Mouse (Mus musculus): ENCODE measurements at regions not wholly inside any gene's neighbourhood (a gene's known extent, or its start where the extent isn't known, plus 50 kb on each side); places are given as distances from the start of the nearest gene placed in this dataset.

- Histone ChIP-seq H3K27ac (no peak overlapping the region), H3K4me2 (no peak overlapping the region), H3K9me3 (no peaks in the 10 kb centered on the region), H3K36me3 (no peaks in the 10 kb centered on the region), H3K4me1 (peaks cover 3% of the 10 kb centered on the region; the same call in 1 of the 2 replicates), H3K4me3 (no peak overlapping the region), H3K27me3 (no peaks in the 10 kb centered on the region), H3K9ac (no peak overlapping the region)
- no peak for ATAC-seq (ENCODE audit: borderline replicate concordance, extremely low read depth, low FRiP score, low TSS enrichment)
- 33% methylated on average over 12 of the region's 12 CpGs for WGBS
Observed at GRCm38 (mm10) chr6:94806481-94807160, 106.7 kb upstream of the Lrig1 start.

- H3K4me2 ChIP-seq = no peak overlapping the region
- WGBS = 13% methylated on average over 6 of the region's 6 CpGs
- peaks cover 3% of the 10 kb centered on the region; the same call in 1 of the 2 replicates for H3K4me1 ChIP-seq
- no peak overlapping the region for H3K4me3 ChIP-seq
- H3K27ac ChIP-seq = no peak overlapping the region
- no peak for ATAC-seq (ENCODE audit: borderline replicate concordance, extremely low read depth, low FRiP score, low TSS enrichment)
- H3K27me3 ChIP-seq = no peaks in the 10 kb centered on the region
- H3K9ac ChIP-seq = no peak overlapping the region
- H3K36me3 ChIP-seq = no peaks in the 10 kb centered on the region
- no peaks in the 10 kb centered on the region for H3K9me3 ChIP-seq
Observed at GRCm38 (mm10) chr6:94805685-94806084, 105.7 kb upstream of the Lrig1 start.

GRCm38 (mm10) chr6:94804284-94804815, 104.4 kb upstream of the Lrig1 start:
- ATAC-seq (ENCODE audit: borderline replicate concordance, extremely low read depth, low FRiP score, low TSS enrichment) = no peak
- no peaks in the 10 kb centered on the region for H3K36me3 ChIP-seq
- no peak overlapping the region for H3K4me3 ChIP-seq
- H3K27ac ChIP-seq = no peak overlapping the region
- H3K4me1 ChIP-seq = peaks cover 3% of the 10 kb centered on the region; the same call in 1 of the 2 replicates
- H3K4me2 ChIP-seq = no peak overlapping the region
- H3K27me3 ChIP-seq = no peaks in the 10 kb centered on the region
- WGBS = 62% methylated on average over 10 of the region's 10 CpGs
- H3K9me3 ChIP-seq = no peaks in the 10 kb centered on the region
- no peak overlapping the region for H3K9ac ChIP-seq

- Histone ChIP-seq H3K4me3 (peak overlapping the region; percentile 16; the same call in 1 of the 2 replicates), H3K27me3 (no peaks in the 10 kb centered on the region)
Observed at GRCm38 (mm10) chr6:94801039-94801438, 101.1 kb upstream of the Lrig1 start.

GRCm38 (mm10) chr6:94798545-94799211, 98.7 kb upstream of the Lrig1 start:
- Histone ChIP-seq H3K4me3 (no peak overlapping the region), H3K27ac (no peak overlapping the region), H3K27me3 (no peaks in the 10 kb centered on the region), H3K9ac (no peak overlapping the region), H3K4me2 (no peak overlapping the region), H3K9me3 (no peaks in the 10 kb centered on the region), H3K4me1 (no peaks in the 10 kb centered on the region), H3K36me3 (no peaks in the 10 kb centered on the region)
- ATAC-seq (ENCODE audit: borderline replicate concordance, extremely low read depth, low FRiP score, low TSS enrichment) = no peak
- WGBS = 70% methylated on average over 4 of the region's 4 CpGs

More at GRCm38 (mm10) chr6:94801039-94801438, 101.1 kb upstream of the Lrig1 start:
- Histone ChIP-seq H3K4me2 (peak overlapping the region; percentile 38), H3K4me1 (peaks cover 3% of the 10 kb centered on the region; the same call in 1 of the 2 replicates), H3K27ac (no peak overlapping the region), H3K9me3 (no peaks in the 10 kb centered on the region), H3K36me3 (no peaks in the 10 kb centered on the region), H3K9ac (no peak overlapping the region)
- no peak for ATAC-seq (ENCODE audit: borderline replicate concordance, extremely low read depth, low FRiP score, low TSS enrichment)
- WGBS = 14% methylated on average over 12 of the region's 12 CpGs

GRCm38 (mm10) chr6:94795442-94795841, 95.5 kb upstream of the Lrig1 start:
- WGBS = 70% methylated on average over 4 of the region's 4 CpGs
- ATAC-seq (ENCODE audit: borderline replicate concordance, extremely low read depth, low FRiP score, low TSS enrichment) = no peak
- Histone ChIP-seq H3K27ac (no peak overlapping the region), H3K4me1 (no peaks in the 10 kb centered on the region), H3K4me2 (no peak overlapping the region), H3K9ac (no peak overlapping the region), H3K9me3 (no peaks in the 10 kb centered on the region), H3K4me3 (no peak overlapping the region), H3K36me3 (no peaks in the 10 kb centered on the region), H3K27me3 (no peaks in the 10 kb centered on the region)

GRCm38 (mm10) chr6:94793555-94793954, 93.6 kb upstream of the Lrig1 start:
- H3K36me3 ChIP-seq = no peaks in the 10 kb centered on the region
- H3K27ac ChIP-seq = no peak overlapping the region
- no peak overlapping the region for H3K4me3 ChIP-seq
- WGBS = 87% methylated on average over 6 of the region's 6 CpGs
- H3K4me1 ChIP-seq = peaks cover 7% of the 10 kb centered on the region
- H3K27me3 ChIP-seq = no peaks in the 10 kb centered on the region
- H3K4me2 ChIP-seq = no peak overlapping the region
- H3K9me3 ChIP-seq = no peaks in the 10 kb centered on the region
- no peak for ATAC-seq (ENCODE audit: borderline replicate concordance, extremely low read depth, low FRiP score, low TSS enrichment)
- H3K9ac ChIP-seq = no peak overlapping the region

GRCm38 (mm10) chr6:94792312-94792711, 92.4 kb upstream of the Lrig1 start:
- Histone ChIP-seq H3K4me3 (no peak overlapping the region), H3K9ac (no peak overlapping the region), H3K36me3 (no peaks in the 10 kb centered on the region), H3K4me2 (no peak overlapping the region), H3K9me3 (no peaks in the 10 kb centered on the region), H3K27me3 (no peaks in the 10 kb centered on the region), H3K4me1 (peaks cover 7% of the 10 kb centered on the region), H3K27ac (no peak overlapping the region)
- ATAC-seq (ENCODE audit: borderline replicate concordance, extremely low read depth, low FRiP score, low TSS enrichment) = no peak
- WGBS = 70% methylated on average over 4 of the region's 4 CpGs

GRCm38 (mm10) chr6:94789308-94789763, 89.4 kb upstream of the Lrig1 start:
- no peak overlapping the region for H3K4me2 ChIP-seq
- H3K9ac ChIP-seq = no peak overlapping the region
- no peaks in the 10 kb centered on the region for H3K36me3 ChIP-seq
- H3K27me3 ChIP-seq = no peaks in the 10 kb centered on the region
- H3K4me1 ChIP-seq = peaks cover 7% of the 10 kb centered on the region
- no peak overlapping the region for H3K27ac ChIP-seq
- H3K4me3 ChIP-seq = no peak overlapping the region
- WGBS = 54% methylated on average over 5 of the region's 5 CpGs
- H3K9me3 ChIP-seq = no peaks in the 10 kb centered on the region
- ATAC-seq (ENCODE audit: borderline replicate concordance, extremely low read depth, low FRiP score, low TSS enrichment) = no peak

- H3K4me2 ChIP-seq = no peak overlapping the region
Observed at GRCm38 (mm10) chr6:94783471-94783870, 83.5 kb upstream of the Lrig1 start.

GRCm38 (mm10) chr6:94780621-94781020, 80.7 kb upstream of the Lrig1 start:
- 82% methylated on average over 4 of the region's 4 CpGs for WGBS
- Histone ChIP-seq H3K27ac (no peak overlapping the region), H3K9ac (no peak overlapping the region), H3K4me2 (no peak overlapping the region), H3K9me3 (no peaks in the 10 kb centered on the region), H3K27me3 (no peaks in the 10 kb centered on the region), H3K4me1 (peaks cover 13% of the 10 kb centered on the region), H3K4me3 (no peak overlapping the region), H3K36me3 (no peaks in the 10 kb centered on the region)
- ATAC-seq (ENCODE audit: borderline replicate concordance, extremely low read depth, low FRiP score, low TSS enrichment) = no peak

More at GRCm38 (mm10) chr6:94783471-94783870, 83.5 kb upstream of the Lrig1 start:
- Histone ChIP-seq H3K27me3 (no peaks in the 10 kb centered on the region), H3K4me3 (no peak overlapping the region), H3K27ac (no peak overlapping the region), H3K36me3 (no peaks in the 10 kb centered on the region), H3K9ac (no peak overlapping the region), H3K4me1 (peaks cover 13% of the 10 kb centered on the region), H3K9me3 (no peaks in the 10 kb centered on the region)
- 56% methylated on average over 1 of the region's 1 CpGs for WGBS
- no peak for ATAC-seq (ENCODE audit: borderline replicate concordance, extremely low read depth, low FRiP score, low TSS enrichment)

GRCm38 (mm10) chr6:94779854-94780253, 79.9 kb upstream of the Lrig1 start:
- Histone ChIP-seq H3K9ac (no peak overlapping the region), H3K9me3 (no peaks in the 10 kb centered on the region), H3K27ac (no peak overlapping the region), H3K27me3 (no peaks in the 10 kb centered on the region), H3K4me2 (no peak overlapping the region), H3K4me1 (peaks cover 13% of the 10 kb centered on the region), H3K4me3 (no peak overlapping the region), H3K36me3 (no peaks in the 10 kb centered on the region)
- 39% methylated on average over 7 of the region's 7 CpGs for WGBS
- no peak for ATAC-seq (ENCODE audit: borderline replicate concordance, extremely low read depth, low FRiP score, low TSS enrichment)
